Mouse (Mus musculus): ENCODE results near the gene Abca17.

DNA sequence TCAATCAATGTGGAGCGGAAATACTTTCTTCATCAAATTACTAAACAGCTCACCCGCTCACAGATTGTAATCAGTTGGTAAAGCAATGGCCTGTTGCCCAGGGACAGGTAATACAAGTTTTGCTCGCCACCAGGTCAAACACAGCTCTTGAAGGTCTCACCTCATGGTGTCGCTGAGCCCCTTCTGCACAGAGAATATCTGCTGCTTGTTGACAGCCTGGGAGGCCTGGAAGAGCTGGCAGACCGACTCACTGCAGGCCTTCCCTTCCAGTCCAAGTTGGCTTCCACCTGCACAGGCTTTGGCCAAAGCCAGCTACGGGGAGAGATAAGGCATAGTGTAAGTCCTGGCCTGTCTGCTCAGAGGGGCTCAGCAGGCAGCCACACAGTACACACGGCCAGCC lies 113.9 kb downstream of the Abca17 start:
- no peak for TF ChIP-seq CTCF (IDR thresholded peaks at IDR 0.05)
- TF ChIP-seq EP300 (IDR thresholded peaks at IDR 0.05): no peak

Data from lung, postnatal 0 days (tissue).